Mouse (Mus musculus) forebrain, embryonic 11.5 days (tissue): ENCODE results near the gene Tmem132d. TPM values are rescaled to one million over a fixed set of nuclear protein-coding genes. Genes with fewer than 3 reads are reported as not detected.

Source experiments
- ATAC-seq: fragments of 200-750 bp; cut with Nextera tagmentation; replicated peaks from 2 replicates; pipeline ENCODE4 v1.8.0; 2017; ENCODE audit warnings: moderate TSS enrichment; ENCODE audit not compliant: low FRiP score
- DNase-seq: peaks from one replicate; pipeline ENCODE4 v3.0.0-alpha.2; 2017; ENCODE audit warnings: low spot score
- H3K27ac ChIP-seq: fragments of 300-500 bp; sonication (generic); 2 replicates; pipeline ENCODE4 v1.5.1; 2014; ENCODE audit warnings: low read depth, low read length
- H3K27me3 ChIP-seq: fragments of 300-500 bp; sonication (generic); 2 replicates; pipeline ENCODE4 v1.6.1; 2014; ENCODE audit warnings: mild to moderate bottlenecking, low read length, mixed read lengths; ENCODE audit not compliant: control insufficient read depth, insufficient read depth
- H3K36me3 ChIP-seq: fragments of 300-500 bp; sonication (generic); 2 replicates; pipeline ENCODE4 v1.6.1; 2014; ENCODE audit warnings: mild to moderate bottlenecking, low read length, moderate library complexity, mixed read lengths; ENCODE audit not compliant: control insufficient read depth, insufficient read depth
- H3K4me1 ChIP-seq: fragments of 300-500 bp; sonication (generic); replicated peaks from 2 replicates; pipeline ENCODE4 v1.6.1; 2014; ENCODE audit warnings: low read length, mixed read lengths; ENCODE audit not compliant: control insufficient read depth, insufficient read depth
- H3K4me2 ChIP-seq: fragments of 300-500 bp; sonication (generic); 2 replicates; pipeline ENCODE4 v1.6.1; 2014; ENCODE audit warnings: low read depth, mild to moderate bottlenecking, low read length, moderate library complexity, mixed read lengths; ENCODE audit not compliant: severe bottlenecking
- H3K4me3 ChIP-seq: fragments of 300-500 bp; sonication (generic); 2 replicates; pipeline ENCODE4 v1.5.1; 2014; ENCODE audit warnings: low read depth, low read length
- H3K9ac ChIP-seq: fragments of 300-500 bp; sonication (generic); 2 replicates; pipeline ENCODE4 v1.6.1; 2014; ENCODE audit warnings: low read length
- H3K9me3 ChIP-seq: fragments of 300-500 bp; sonication (generic); 2 replicates; pipeline ENCODE4 v1.6.1; 2016; ENCODE audit warnings: low read length, mixed read lengths; ENCODE audit not compliant: control insufficient read depth
- WGBS: fragments of 180-500 bp; shearing (Covaris S2); extraction: QIAGEN DNeasy Blood & Tissue Kit; methylation state at CpG from one replicate; pipeline ENCODE4 v1.1.7; 2014; 5-methylcytosine and 5-hydroxymethylcytosine counted together
- polyA plus RNA-seq: library from polyadenylated mRNA; unstranded; fragments of >200 nt; fragmentation: Nextera tagmentation; extraction: Ambion mirVana; gene quantifications from 2 replicates; pipeline ENCODE4 v1.2.1, GENCODE M21; 2014

Gene Tmem132d
- polyA plus RNA-seq, 1 experiment from 2014 or later: 0.56 TPM

GRCm38 (mm10) chr5:128336841-128337240 is 96.0 kb downstream of the Tmem132d start:
- H3K4me1 ChIP-seq: no peaks in the 10 kb centered on the region
- no peaks in the 10 kb centered on the region for H3K9me3 ChIP-seq
- WGBS: 80% methylated on average over 7 of the region's 7 CpGs
- no peaks in the 10 kb centered on the region for H3K27me3 ChIP-seq
- no peak overlapping the region for H3K27ac ChIP-seq
- ATAC-seq: no peak
- no peak for DNase-seq
- H3K36me3 ChIP-seq: no peaks in the 10 kb centered on the region
- no peak overlapping the region for H3K9ac ChIP-seq
- H3K4me3 ChIP-seq: no peak overlapping the region
- H3K4me2 ChIP-seq: no peak overlapping the region

- Histone ChIP-seq H3K27ac (no peak overlapping the region), H3K4me3 (no peak overlapping the region), H3K9me3 (no peaks in the 10 kb centered on the region), H3K9ac (no peak overlapping the region), H3K36me3 (no peaks in the 10 kb centered on the region), H3K4me1 (no peaks in the 10 kb centered on the region), H3K27me3 (no peaks in the 10 kb centered on the region), H3K4me2 (no peak overlapping the region)
- WGBS: 84% methylated on average over 7 of the region's 7 CpGs
- DNase-seq (no peak), ATAC-seq (no peak)
Measured at GRCm38 (mm10) chr5:128332766-128333165, 100.1 kb downstream of the Tmem132d start.

GRCm38 (mm10) chr5:128330351-128330750 is 102.5 kb downstream of the Tmem132d start:
- no peak for ATAC-seq
- H3K9ac ChIP-seq: no peak overlapping the region
- DNase-seq: no peak
- H3K27ac ChIP-seq: no peak overlapping the region
- H3K4me1 ChIP-seq: no peaks in the 10 kb centered on the region
- H3K4me2 ChIP-seq: no peak overlapping the region
- no peaks in the 10 kb centered on the region for H3K27me3 ChIP-seq
- H3K4me3 ChIP-seq: no peak overlapping the region
- H3K9me3 ChIP-seq: no peaks in the 10 kb centered on the region
- no peaks in the 10 kb centered on the region for H3K36me3 ChIP-seq
- 92% methylated on average over 8 of the region's 8 CpGs for WGBS

GRCm38 (mm10) chr5:128302387-128302786 is 130.5 kb downstream of the Tmem132d start:
- H3K4me2 ChIP-seq: no peak overlapping the region
- no peak overlapping the region for H3K27ac ChIP-seq
- no peaks in the 10 kb centered on the region for H3K4me1 ChIP-seq
- no peak for ATAC-seq
- H3K36me3 ChIP-seq: no peaks in the 10 kb centered on the region
- no peak for DNase-seq
- no peaks in the 10 kb centered on the region for H3K27me3 ChIP-seq
- 70% methylated on average over 2 of the region's 2 CpGs for WGBS
- no peaks in the 10 kb centered on the region for H3K9me3 ChIP-seq
- H3K4me3 ChIP-seq: no peak overlapping the region
- H3K9ac ChIP-seq: no peak overlapping the region

- no peak overlapping the region for H3K4me3 ChIP-seq
- H3K9ac ChIP-seq: no peak overlapping the region
- H3K4me2 ChIP-seq: no peak overlapping the region
- H3K27ac ChIP-seq: no peak overlapping the region
- WGBS: 9% methylated on average over 2 of the region's 2 CpGs
- no peaks in the 10 kb centered on the region for H3K9me3 ChIP-seq
- H3K36me3 ChIP-seq: no peaks in the 10 kb centered on the region
- DNase-seq (no peak), ATAC-seq (no peak)
- H3K4me1 ChIP-seq: no peaks in the 10 kb centered on the region
- no peaks in the 10 kb centered on the region for H3K27me3 ChIP-seq
Measured at GRCm38 (mm10) chr5:128291191-128291590, 141.7 kb downstream of the Tmem132d start.

- 7% methylated on average over 6 of the region's 6 CpGs for WGBS
- Histone ChIP-seq H3K4me2 (no peak overlapping the region), H3K9ac (no peak overlapping the region), H3K4me3 (no peak overlapping the region), H3K9me3 (no peaks in the 10 kb centered on the region), H3K27ac (no peak overlapping the region), H3K27me3 (no peaks in the 10 kb centered on the region), H3K36me3 (no peaks in the 10 kb centered on the region), H3K4me1 (no peaks in the 10 kb centered on the region)
- ATAC-seq (no peak), DNase-seq (no peak)
Measured at GRCm38 (mm10) chr5:128273255-128273654, 159.6 kb downstream of the Tmem132d start.

GRCm38 (mm10) chr5:128267366-128267765 is 165.5 kb downstream of the Tmem132d start:
- H3K4me3 ChIP-seq: no peak overlapping the region
- no peaks in the 10 kb centered on the region for H3K36me3 ChIP-seq
- WGBS: 98% methylated on average over 6 of the region's 6 CpGs
- DNase-seq: no peak
- H3K4me2 ChIP-seq: no peak overlapping the region
- H3K9ac ChIP-seq: no peak overlapping the region
- no peaks in the 10 kb centered on the region for H3K9me3 ChIP-seq
- no peak for ATAC-seq
- no peaks in the 10 kb centered on the region for H3K27me3 ChIP-seq
- no peaks in the 10 kb centered on the region for H3K4me1 ChIP-seq
- H3K27ac ChIP-seq: no peak overlapping the region

GRCm38 (mm10) chr5:128244219-128244618 is 188.7 kb downstream of the Tmem132d start:
- 64% methylated on average over 4 of the region's 4 CpGs for WGBS
- no peak for ATAC-seq

GRCm38 (mm10) chr5:128236638-128237335 is 196.1 kb downstream of the Tmem132d start:
- DNase-seq: no peak

More at GRCm38 (mm10) chr5:128244219-128244618, 188.7 kb downstream of the Tmem132d start:
- Histone ChIP-seq H3K4me2 (no peak overlapping the region), H3K9ac (no peak overlapping the region), H3K4me3 (no peak overlapping the region), H3K27me3 (no peaks in the 10 kb centered on the region), H3K27ac (no peak overlapping the region), H3K36me3 (no peaks in the 10 kb centered on the region), H3K9me3 (no peaks in the 10 kb centered on the region), H3K4me1 (no peaks in the 10 kb centered on the region)
- no peak for DNase-seq

More at GRCm38 (mm10) chr5:128236638-128237335, 196.1 kb downstream of the Tmem132d start:
- Histone ChIP-seq H3K4me3 (no peak overlapping the region), H3K4me2 (no peak overlapping the region), H3K36me3 (no peaks in the 10 kb centered on the region), H3K27ac (no peak overlapping the region), H3K27me3 (no peaks in the 10 kb centered on the region), H3K4me1 (no peaks in the 10 kb centered on the region), H3K9me3 (no peaks in the 10 kb centered on the region), H3K9ac (no peak overlapping the region)
- no peak for ATAC-seq
- WGBS: 54% methylated on average over 9 of the region's 9 CpGs
